Mouse (Mus musculus): ENCODE measurements around the gene Mtf2.

- TF ChIP-seq CTCF (IDR thresholded peaks at IDR 0.05; ENCODE audit: low read depth, low read length), result no peak
- TF ChIP-seq GATA1 (IDR thresholded peaks at IDR 0.05; ENCODE audit: borderline replicate concordance, low read length), result no peak
Measured at GRCm38 (mm10) chr5:108104306-108104705, 38.8 kb downstream of the Mtf2 start.
